Mouse (Mus musculus) T-helper 2 cell (primary cell): Measurements from ENCODE around the gene Pld5.

Experiments used
- in situ Hi-C: fragments of 300-600 bp; cut with MboI, MseI; formaldehyde crosslinking; loops from one replicate; pipeline ENCODE4 v1.15.1; 2025; ENCODE audit warnings: high pct_unique_total_duplicates

Gene Pld5

DNA sequence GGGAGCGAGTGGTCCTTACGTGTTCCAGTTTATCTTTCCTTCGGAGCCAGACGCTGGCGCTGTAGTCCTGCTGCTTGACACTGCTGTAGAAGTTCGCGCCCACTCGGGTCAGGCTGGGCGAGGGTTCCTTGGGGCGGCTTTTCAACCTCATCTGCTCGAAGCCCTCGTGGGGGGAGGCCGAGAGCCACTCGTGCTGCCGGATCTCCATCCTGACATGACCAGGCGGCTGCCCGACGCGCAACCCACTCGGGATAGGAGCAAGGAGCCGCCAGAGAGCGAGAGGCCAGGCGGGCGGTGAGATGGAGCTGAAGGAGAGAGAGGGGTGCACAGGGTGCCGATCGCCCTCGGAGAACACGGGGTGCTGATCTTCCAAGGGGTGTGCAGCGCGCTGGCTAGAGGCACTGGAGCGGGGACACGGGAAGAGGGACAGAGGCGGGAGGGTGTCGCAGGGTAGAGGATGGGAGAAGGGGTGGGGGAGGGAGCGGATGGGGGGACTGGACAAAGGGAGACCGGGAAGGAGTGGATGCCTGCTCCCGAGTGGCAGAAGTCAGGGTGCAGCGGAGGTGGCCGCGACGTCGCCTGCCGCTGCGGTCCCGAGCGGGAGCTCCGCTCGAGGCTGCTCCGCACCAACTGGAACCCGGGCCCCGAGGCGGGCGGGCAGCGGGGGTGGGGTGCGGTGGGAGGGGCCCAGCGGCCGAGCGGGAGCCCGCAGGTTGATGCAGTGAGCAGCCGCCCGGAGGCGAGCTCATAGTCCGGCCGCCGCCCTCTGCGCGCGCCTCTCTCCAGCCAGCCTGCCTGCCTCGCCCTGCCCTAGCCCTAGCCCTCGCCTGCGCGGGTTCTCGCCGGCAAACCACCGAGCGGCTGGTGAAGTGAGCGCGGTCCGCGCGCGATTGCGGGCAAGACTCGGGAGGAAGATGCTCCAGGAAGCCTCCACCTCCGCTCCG, at the start of gene Pld5:
Gene Pld5, minus strand, starts transcription at position 646 of the 944 bp plus-strand sequence.
- in situ Hi-C loops: no loop called here

DNA sequence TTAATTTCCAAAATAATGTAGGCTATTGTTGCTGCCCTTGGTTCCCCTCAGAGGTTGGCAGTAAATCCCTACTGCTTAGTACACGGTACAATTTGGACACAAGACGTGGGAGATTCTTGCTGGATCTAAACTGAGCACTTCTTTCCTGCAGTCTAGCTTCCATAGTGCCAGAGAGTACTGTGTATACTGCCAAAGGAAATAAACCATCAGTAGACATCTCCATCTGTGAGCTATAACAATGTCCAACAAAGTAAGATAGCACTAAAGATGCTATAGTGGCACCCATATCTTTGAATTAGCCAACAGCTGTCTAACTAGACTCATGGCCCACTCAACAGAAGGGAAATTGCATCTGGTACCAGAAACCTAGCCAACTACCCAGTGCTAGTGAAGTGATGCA, 40.0 kb upstream of the Pld5 start:
- in situ Hi-C loops: no loop called here

DNA sequence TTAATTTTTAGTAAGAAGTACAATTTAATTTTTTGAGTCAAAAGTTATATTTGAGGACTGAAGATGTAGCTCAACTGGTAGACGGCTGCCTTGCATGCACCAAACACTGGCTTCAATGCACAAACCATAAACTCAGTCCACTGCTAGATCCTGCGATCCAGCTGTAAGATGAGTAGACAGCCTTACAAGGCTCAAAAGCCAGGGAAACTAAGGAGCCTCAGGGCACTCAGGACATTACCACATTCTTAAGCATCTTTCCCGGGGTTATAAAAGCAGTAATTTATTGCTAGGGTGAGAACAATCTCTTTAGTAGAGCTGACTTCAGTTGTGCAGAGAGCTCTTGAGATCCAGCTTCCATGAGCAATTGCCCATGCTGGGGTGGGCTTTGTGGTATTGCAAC, 35.1 kb upstream of the Pld5 start:
- in situ Hi-C loops: no loop called here

DNA sequence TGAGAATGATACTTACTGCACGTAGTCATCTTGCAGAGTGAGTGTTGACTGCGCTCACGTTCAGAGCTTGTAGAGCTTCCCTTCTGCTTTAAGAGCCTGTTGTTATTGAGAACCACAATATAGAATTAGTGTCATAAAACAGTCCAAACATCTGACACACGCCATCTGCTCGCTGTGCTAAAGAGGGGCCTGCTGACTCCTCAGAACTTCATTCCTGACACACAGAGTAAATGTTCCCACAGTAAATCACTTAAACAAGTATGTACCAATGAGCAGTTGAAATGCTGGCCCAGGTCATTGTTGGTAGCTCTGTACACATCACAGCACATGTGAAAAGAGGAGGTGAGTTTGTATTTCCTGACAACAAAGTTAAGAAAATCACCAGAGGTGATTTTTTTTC, 14.3 kb upstream of the Pld5 start:
- in situ Hi-C loops: no loop called here

DNA sequence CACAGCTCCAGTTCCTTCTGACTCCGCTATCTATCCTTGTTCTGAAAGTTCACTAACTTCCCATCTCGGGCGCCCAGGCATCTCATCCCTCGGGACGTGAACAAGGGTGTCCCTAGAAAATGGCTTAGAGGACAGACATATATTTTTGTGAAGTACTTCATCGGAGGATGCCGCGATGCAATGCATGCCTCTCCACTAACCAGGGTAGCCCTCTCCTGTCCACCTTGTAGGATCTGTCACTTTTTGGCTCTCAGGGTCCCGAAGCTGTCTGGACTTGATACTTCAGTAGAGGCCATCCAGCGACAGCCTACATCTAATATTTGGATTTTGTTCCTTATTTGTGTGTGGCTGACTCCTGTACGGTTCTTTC, 484 bp upstream of the Pld5 start:
- in situ Hi-C loops: no loop called here

DNA sequence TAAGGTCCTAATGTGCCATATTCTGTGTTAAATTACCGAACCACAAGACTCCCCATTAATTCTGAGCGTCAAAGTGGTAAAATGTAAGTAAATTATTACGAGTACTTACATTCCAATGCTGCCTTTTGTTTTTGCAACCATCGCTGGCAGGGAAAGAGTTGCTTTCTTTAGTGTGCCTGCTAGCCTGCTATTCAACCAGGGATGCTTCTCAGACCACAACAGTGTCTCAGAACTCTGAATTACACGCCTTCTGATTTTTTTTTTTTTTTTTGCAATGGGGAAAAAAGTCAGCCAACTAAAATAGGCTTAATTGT, 26.4 kb downstream of the Pld5 start:
- in situ Hi-C loops: no loop called here

DNA sequence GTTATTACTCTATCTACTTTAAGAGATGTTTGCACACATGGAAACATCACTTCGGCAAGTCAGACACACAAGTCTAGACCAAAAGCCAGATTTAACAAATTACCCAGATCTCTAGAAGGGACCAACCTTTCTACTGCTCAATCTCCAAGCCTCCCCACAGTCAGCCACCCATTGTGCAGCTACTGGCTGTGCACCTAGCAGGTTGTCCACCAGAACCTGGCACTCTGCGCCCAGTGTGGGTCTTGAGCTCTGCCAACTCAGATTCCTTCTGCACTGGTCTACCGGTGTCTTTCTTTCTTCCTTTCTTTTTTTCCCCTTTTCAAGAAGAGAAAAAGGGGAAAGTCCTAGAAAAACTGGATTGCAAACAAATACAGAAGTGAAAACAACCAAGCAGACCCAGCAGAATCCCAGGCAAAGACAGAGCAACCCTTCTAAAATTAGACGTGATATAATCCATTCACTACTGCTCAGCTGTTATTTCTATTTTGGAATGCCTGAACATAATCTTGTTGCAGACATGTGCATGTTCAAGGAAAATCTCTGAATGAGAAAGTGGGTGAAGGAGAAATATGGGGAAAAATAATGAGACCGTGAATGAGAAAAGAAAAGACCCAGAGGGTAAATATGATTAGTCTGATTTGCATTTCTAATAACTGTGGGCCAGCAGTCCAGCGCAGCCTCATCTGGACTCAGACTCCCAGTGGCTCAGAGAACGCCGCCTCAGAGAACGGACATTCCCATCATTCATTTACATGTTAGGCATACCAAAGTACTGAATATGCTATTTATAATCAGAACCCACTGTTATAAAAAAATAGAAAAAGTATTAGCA, 27.0 kb downstream of the Pld5 start:
- in situ Hi-C loops: no loop called here

DNA sequence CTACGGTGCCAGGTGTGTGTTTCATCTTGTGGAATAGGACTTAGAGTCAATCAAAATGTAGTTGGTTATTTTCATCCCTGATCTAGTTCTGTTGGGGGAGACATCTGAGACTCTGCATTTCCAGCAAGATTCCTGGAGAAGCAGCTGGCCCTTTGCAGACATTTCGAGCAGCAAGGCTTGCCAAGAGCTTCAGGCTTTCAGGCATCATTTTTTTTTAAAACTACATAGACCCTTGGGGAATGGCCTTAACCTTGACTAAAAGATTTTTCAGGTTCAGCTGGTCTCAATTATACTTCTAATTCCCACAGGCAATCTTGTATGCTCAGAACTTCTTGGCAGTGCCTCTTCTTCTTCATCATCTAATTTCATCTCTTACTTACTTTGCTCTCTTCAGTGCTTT, 35.9 kb downstream of the Pld5 start:
- in situ Hi-C loops: no loop called here

DNA sequence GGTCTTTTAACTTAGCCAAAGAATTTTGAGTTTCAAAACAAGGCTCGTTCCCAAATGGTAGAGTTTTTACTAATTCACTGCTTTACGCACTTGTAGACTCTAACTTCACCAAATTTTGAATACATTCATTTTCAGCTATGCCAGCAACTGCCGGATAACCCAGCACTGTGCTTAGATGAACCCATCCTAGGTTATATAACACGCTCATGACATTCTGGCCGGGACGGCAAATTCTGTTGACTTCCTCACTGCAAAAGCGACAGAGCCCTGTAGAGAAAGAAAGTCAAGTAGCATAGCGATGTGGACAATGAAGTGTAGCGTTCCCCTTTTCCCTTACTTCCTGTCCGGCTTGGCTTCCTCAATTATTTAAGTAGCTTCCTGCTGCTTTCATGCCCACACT, 51.3 kb downstream of the Pld5 start:
- in situ Hi-C loops: no loop called here

DNA sequence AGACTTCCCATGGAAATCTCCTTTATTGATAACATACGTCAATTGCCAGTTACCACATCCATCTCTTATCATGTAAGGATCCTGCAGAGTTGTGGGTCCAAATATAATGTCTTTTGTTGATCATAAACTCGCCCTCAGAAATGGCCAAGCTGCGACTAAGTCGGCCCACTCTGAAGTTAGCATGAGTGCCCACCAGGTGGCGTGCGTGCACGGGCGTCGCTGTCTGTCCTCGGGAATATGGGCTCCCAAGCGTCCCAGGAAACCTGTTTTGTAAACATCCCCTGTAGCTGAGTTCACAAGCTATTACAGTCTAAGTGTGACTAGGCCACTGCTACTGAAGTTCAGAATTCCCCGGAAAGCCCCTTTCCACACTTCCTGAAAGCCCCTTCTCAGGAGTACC, 51.9 kb downstream of the Pld5 start:
- in situ Hi-C loops: no loop called here

DNA sequence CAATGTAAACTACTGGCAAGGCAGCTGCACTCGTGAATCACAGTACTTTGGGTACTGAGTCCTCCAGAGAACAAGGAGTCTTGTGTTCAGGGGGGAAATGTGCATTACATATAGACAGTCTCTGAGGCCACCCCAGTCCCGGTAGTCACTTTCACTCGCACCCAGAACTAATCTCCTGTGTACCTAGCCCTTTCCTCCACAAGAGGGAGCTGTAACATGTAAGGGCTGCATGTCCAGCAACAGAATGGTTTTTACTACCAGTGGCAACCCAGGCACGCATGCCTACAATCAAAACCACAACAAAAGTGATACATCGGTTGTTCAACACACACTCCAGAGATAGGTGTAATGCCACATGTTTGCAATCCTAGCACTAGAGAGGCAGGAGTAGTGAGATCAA, 56.9 kb downstream of the Pld5 start:
- in situ Hi-C loops: no loop called here

DNA sequence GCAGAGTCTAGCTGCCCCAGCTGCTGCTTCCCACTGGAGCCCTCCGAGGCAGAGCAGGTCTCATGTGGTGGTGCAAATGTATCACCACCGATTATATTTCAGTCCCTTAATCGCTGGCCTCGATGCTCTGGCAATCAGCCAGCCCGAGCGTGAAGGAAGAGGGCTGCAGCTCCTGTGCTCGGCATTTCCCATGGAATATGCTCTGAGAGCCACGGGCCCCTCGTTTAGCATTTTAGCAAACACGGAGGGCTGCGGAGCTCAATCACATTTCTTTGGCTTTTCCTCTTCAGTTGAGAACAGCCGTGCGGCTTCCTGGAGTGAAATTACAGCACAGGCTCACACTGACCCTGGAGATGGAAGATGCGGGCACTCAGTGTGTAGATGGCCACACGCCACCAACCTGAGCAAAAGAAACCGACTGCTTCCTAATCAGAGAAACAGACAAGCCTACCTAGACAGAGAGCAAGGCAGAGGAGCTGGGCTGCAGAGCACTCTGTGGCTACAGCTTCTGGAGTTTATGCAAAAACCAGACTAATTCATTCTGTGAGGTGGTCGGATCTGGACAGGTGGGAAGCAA, 61.4 kb downstream of the Pld5 start:
- in situ Hi-C loops: no loop called here

DNA sequence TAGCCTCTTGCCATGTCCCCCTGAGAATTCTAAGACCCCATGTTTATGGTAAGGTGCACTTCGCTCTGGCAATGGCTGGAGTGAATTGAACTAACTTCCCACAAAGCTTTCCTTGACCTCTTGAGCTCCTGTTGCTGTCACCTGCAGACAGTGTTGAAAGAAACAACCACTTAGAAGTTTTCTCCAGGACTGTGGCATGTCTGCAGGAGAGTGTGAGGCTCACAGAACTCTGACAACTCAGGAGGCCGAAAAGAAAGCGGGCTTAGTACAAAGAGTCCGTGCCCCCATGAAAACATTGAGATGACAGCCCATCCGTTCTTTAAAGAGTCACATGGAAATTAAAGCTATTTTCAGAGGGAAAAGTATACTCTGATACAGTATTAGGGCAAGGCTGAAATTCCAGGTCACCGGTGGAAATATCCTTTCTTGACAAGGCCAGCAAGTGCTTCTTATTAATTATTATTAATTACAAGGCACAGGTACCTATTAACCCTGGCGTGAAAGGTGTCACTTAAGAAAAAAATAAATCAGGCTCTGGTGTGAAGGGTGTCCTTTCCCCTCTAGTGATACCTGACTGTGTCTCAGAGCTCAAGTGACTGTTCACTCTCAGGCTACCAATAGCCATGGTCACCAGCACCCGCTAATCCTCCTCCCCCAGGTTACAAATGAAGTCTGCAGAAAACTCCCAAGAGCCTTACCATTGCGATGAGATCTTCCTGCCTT, 62.0 kb downstream of the Pld5 start:
- in situ Hi-C loops: no loop called here

DNA sequence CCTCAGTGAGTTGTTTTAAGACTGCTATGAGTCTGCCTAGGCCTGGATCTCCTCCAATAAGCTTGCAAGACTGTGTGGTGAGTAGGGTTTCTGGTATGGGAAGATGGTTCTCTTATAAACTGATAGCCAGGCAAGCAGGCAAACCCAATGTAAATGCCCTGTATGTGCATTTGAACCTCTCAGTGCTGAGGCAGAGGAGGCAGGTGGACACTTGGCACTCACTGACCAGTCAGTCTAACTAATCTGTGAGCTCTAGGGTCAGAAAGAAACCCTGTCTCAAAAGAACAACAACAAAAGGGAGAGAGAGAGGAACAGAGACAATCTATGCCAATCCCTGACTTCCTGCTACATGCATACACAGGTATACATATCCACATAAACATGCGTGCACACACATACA, 64.3 kb downstream of the Pld5 start:
- in situ Hi-C loops: no loop called here

DNA sequence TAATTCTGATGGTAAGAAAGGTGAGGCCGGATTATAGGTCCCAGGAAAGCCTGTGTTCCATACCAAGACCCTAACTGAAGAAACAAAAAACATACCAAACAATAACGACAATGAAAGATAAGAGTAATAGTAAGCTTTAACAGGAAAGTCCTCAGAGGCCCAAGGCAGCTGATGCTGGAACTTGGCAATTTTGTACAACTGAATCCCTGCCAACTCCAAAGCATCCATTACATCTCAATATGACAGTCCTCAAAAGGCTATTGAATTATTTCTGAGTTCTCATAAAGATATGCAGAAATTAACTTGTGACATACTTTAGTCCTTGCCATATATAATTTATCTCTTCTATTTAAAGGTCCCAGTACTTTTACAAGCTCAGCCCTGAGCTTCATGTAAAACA, 67.1 kb downstream of the Pld5 start:
- in situ Hi-C loops: no loop called here

DNA sequence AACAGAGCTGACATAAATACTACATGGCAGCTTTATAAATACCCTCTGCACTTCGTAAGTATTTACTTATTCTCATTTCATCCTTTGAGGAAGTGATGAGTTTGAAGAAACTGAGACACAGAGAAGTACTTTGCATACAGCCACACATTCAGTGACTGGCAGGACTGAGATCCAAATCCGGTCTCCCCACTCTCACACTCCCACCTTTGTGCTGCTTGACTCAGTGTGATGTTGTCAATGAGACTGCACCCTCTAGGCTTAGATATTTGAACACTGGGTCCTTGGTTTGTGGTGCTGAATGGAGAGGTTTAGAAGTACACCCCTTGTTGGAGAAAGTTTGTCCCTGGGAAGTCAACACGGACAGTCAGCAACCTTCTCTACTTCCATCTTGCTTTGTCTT, 72.8 kb downstream of the Pld5 start:
- in situ Hi-C loops: no loop called here

DNA sequence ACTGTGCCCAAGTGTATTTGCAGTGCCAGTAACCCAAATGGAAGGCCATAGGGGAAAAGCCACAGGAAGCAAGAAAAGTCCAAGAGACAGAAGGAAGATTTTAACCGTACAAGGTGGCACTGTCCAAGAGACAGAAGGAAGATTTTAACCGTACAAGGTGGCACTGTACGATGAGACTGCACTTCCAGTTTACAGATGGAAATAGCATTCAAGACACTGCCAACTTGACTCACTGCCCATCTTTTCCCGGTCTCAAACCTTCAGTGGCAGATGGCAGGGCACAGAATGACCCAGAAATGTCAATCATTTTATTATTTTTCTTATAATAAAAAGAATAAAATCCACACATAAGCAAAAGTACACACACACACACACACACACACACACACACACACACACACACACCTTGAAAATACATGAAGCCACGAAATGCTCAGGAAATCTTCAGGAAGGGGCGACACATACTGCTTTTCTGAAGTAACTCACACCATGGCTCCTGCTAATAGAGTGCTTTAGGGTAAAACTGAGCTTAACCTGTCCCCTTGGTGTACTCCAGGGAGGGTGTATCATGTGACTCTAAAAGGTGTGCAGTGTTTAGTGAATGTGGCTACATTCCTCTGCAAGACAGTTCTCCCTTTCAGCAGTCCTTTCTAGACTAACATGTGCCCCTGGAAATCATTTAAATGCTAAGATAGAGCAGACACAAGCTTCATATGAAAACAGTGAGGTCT, 77.9 kb downstream of the Pld5 start:
- in situ Hi-C loops: no loop called here

DNA sequence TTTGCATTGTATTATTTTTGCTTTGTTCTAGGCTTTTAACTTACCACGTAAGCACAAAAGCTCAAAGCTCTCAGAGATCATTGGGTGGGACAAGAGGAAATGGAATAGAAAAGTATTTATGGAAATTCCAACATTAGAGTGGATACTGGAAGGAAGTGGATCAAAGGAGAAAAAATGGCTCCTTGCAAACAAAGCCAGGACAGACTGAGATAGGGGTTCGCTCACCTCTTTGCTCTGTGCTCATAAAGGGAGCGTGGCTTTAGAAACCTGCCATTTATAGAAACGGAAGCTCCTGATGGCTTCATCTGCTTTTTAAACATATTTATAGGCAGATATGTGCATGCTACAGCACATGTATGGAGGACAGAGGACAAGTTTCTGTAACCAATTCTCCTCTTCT, 78.8 kb downstream of the Pld5 start:
- in situ Hi-C loops: no loop called here

DNA sequence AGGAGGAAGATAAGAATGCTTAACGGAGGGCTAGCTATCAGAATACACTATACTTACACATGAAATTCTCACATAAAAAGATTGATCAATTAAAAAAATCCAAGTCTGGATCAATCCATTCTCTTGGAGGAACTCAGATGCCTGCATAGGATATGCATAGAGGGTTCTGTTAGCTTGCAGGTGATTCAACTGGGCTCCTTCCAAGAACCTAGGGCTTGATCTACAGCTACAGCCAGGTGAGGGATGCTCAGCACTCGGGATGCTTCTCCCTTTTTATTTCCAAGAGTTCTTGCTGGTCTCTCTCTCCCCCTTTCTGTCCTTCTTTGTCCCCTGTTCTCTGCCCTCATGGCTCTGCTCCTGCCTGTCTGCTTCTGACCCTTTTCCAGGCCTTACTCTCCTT, 80.4 kb downstream of the Pld5 start:
- in situ Hi-C loops: no loop called here

DNA sequence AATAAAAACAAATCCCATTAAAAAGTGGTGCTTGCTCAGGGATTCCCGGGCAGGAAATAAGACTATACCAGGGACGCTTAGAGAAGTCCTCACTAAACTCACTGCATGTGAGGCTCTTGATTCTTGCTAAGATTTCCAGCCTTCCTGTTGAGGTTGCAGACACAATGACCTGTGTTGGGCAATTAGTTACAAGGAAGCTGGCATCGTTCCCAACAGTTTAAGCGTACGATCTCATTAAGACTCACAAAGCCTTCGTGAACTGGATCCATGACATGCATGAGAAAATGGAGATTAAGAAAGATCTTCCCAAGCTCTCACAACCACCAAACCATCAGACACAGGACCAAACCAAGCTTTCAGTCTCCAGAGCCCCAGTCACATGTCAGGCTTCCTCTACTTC, 91.1 kb downstream of the Pld5 start:
- in situ Hi-C loops: no loop called here

DNA sequence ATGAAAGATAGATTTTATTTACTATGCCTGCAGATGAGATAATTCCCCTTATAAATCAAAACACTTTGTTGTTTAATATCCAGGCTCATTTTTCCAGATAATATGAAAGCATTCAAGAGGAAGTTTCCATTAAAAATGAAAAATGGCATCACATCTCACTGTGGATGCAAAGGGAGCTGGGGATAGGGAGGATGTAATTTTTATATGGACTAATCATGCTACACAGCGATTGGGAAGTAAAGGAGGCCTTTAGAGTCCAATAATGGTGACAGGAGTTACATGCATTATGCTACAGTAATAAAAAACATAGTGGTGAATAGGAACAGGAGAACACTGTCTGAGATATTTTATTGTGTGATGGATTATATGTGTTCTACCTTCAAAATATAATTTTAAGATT, 100.1 kb downstream of the Pld5 start:
- in situ Hi-C loops: no loop called here
